Mouse (Mus musculus) small intestine, adult 2 months (tissue): ENCODE data around the gene As3mt. TPM values are rescaled to one million over a fixed set of nuclear protein-coding genes. Genes with fewer than 3 reads are reported as not detected.

Source experiments
- H3K27ac ChIP-seq: fragments of 200-500 bp; 2 replicates; pipeline ENCODE4 v1.5.1; 2012; ENCODE audit warnings: low read depth, low read length, control low read depth, inconsistent platforms; ENCODE audit not compliant: insufficient read depth
- H3K27me3 ChIP-seq: fragments of 200-500 bp; 2 replicates; pipeline ENCODE4 v1.6.1; 2012; ENCODE audit warnings: mild to moderate bottlenecking, moderate library complexity, low read length, inconsistent platforms; ENCODE audit not compliant: control insufficient read depth, insufficient read depth
- H3K36me3 ChIP-seq: fragments of 200-500 bp; 2 replicates; pipeline ENCODE4 v1.6.1; 2012; ENCODE audit warnings: mild to moderate bottlenecking, low read length, control low read depth, inconsistent platforms; ENCODE audit not compliant: control insufficient read depth, insufficient read depth
- H3K4me1 ChIP-seq: fragments of 200-500 bp; 2 replicates; pipeline ENCODE4 v1.6.1; 2012; ENCODE audit warnings: low read length, inconsistent platforms, mixed read lengths; ENCODE audit not compliant: control insufficient read depth, insufficient read depth, insufficient read length
- H3K4me3 ChIP-seq: fragments of 200-500 bp; 2 replicates; pipeline ENCODE4 v1.5.1; 2012; ENCODE audit warnings: low read depth, mild to moderate bottlenecking, control low read depth, inconsistent platforms, low read length, moderate library complexity
- CTCF ChIP-seq: fragments of 200-500 bp; IDR thresholded peaks from 2 replicates; pipeline ENCODE4 v1.5.1; 2012; ENCODE audit warnings: low read depth, mild to moderate bottlenecking, control low read depth, inconsistent platforms, low read length, moderate library complexity, mixed read lengths; ENCODE audit not compliant: insufficient replicate concordance, insufficient read length; ENCODE audit errors: extremely low read depth
- POLR2A ChIP-seq: fragments of 200-500 bp; IDR thresholded peaks from 2 replicates; pipeline ENCODE4 v1.6.1; 2012; ENCODE audit warnings: low read depth, mild to moderate bottlenecking, control low read depth, inconsistent platforms, low read length, moderate library complexity
- WGBS: fragments of 180-500 bp; shearing (Covaris S2); methylation state at CpG from one replicate; pipeline ENCODE4 v1.1.7; 2018; 5-methylcytosine and 5-hydroxymethylcytosine counted together
- polyA plus RNA-seq: library from polyadenylated mRNA; depleted of rRNA; stranded (reverse); fragments of >200 nt; gene quantifications from 2 replicates; pipeline ENCODE4 v1.2.3, GENCODE M21; 2012

The As3mt gene
- polyA plus RNA-seq, 1 experiment = 10.3 TPM

GRCm38 (mm10) chr19:46761971-46762290, 54.7 kb downstream of the As3mt start:
- no peak for TF ChIP-seq POLR2A
- TF ChIP-seq CTCF = no peak
- peaks cover 8% of the 10 kb centered on the region; the same call in 1 of the 2 replicates for H3K4me1 ChIP-seq
- under 1% methylated on average over 36 of the region's 36 CpGs for WGBS
- H3K4me3 ChIP-seq = peak overlapping the region; percentile 82
- no peaks in the 10 kb centered on the region for H3K36me3 ChIP-seq
- H3K27ac ChIP-seq = no peak overlapping the region; the same call in 1 of the 2 replicates
- H3K27me3 ChIP-seq = peaks cover 9% of the 10 kb centered on the region

GRCm38 (mm10) chr19:46762291-46762991, 55.2 kb downstream of the As3mt start:
- H3K4me3 ChIP-seq = peak overlapping the region; percentile 82
- H3K4me1 ChIP-seq = peaks cover 8% of the 10 kb centered on the region; the same call in 1 of the 2 replicates
- peaks cover 9% of the 10 kb centered on the region for H3K27me3 ChIP-seq
- WGBS = 1% methylated on average over 50 of the region's 50 CpGs
- no peak overlapping the region for H3K27ac ChIP-seq
- H3K36me3 ChIP-seq = no peaks in the 10 kb centered on the region
- TF ChIP-seq CTCF (no peak), POLR2A (no peak)

GRCm38 (mm10) chr19:46762992-46763342, 55.7 kb downstream of the As3mt start:
- Histone ChIP-seq H3K4me3 (peak overlapping the region; percentile 82), H3K27me3 (peaks cover 7% of the 10 kb centered on the region), H3K36me3 (no peaks in the 10 kb centered on the region), H3K27ac (no peak overlapping the region), H3K4me1 (peaks cover 8% of the 10 kb centered on the region; the same call in 1 of the 2 replicates)
- 5% methylated on average over 19 of the region's 19 CpGs for WGBS
- TF ChIP-seq CTCF (no peak), POLR2A (no peak)

GRCm38 (mm10) chr19:46763356-46763755, 56.1 kb downstream of the As3mt start:
- Histone ChIP-seq H3K27me3 (peaks cover 5% of the 10 kb centered on the region), H3K4me1 (peaks cover 8% of the 10 kb centered on the region; the same call in 1 of the 2 replicates), H3K27ac (no peak overlapping the region), H3K36me3 (no peaks in the 10 kb centered on the region), H3K4me3 (peak overlapping the region; percentile 82)
- 64% methylated on average over 7 of the region's 7 CpGs for WGBS
- no peak for TF ChIP-seq CTCF
- TF ChIP-seq POLR2A = no peak

GRCm38 (mm10) chr19:46763932-46764762, 56.9 kb downstream of the As3mt start:
- 0 out of 2 replicates have a peak overlapping the region, but pooled peaks have one; percentile 14 for H3K4me3 ChIP-seq
- 80% methylated on average over 12 of the region's 12 CpGs for WGBS
- no peak for TF ChIP-seq POLR2A
- no peak for TF ChIP-seq CTCF
- H3K36me3 ChIP-seq = no peaks in the 10 kb centered on the region
- peaks cover 5% of the 10 kb centered on the region for H3K27me3 ChIP-seq
- peaks cover 8% of the 10 kb centered on the region; the same call in 1 of the 2 replicates for H3K4me1 ChIP-seq
- H3K27ac ChIP-seq = no peak overlapping the region

DNA sequence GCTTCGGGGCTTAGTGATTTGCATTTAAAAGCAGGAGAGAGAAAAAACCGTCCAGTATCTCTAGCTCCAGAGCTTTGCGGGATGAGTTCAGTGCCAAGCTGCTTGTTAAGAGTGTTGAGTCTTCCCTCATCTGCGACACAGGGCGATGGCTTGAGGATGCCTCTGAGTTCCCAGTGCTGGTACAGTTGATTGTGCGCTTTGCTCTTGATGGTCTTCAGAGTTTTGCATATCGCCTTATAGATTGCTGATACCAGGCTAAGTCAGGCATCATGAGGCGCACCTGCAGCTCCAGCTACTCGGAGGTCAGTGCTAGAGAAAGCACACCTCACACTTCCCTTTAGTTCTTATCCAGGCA, 57.5 kb downstream of the As3mt start:
- no peak overlapping the region for H3K4me3 ChIP-seq
- TF ChIP-seq CTCF = no peak
- no peak for TF ChIP-seq POLR2A
- no peak overlapping the region for H3K27ac ChIP-seq
- 89% methylated on average over 9 of the region's 9 CpGs for whole genome bisulfite sequencing
- H3K36me3 ChIP-seq = no peaks in the 10 kb centered on the region
- peaks cover 8% of the 10 kb centered on the region; the same call in 1 of the 2 replicates for H3K4me1 ChIP-seq
- peaks cover 5% of the 10 kb centered on the region for H3K27me3 ChIP-seq

DNA sequence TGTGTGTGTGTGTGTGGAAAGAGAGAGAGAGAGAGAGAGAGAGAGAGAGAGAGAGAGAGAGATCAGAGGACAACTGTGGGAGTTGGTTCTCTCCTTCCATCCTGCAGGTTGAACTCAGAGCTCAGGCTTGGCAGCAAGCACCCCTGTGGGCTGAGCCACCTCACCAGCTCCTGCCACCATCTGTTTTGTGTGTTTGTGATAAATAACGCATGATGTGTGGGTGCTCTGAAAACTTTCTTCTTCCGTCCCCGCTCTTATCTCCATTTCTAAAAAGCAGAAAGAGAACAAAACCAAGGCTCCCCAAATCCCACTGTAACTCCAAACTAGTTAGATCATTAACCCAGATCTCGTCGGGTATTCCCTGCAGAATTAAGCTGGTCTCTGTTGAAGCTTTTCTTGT, 58.9 kb downstream of the As3mt start:
- Histone ChIP-seq H3K36me3 (no peaks in the 10 kb centered on the region), H3K27ac (no peak overlapping the region), H3K4me1 (peaks cover 8% of the 10 kb centered on the region; the same call in 1 of the 2 replicates), H3K27me3 (peaks cover 5% of the 10 kb centered on the region), H3K4me3 (no peak overlapping the region)
- 73% methylated on average over 5 of the region's 5 CpGs for WGBS
- TF ChIP-seq CTCF (no peak), POLR2A (no peak)
